Mouse (Mus musculus) large intestine, adult 2 months (tissue): ENCODE measurements at regions not wholly inside any gene's neighbourhood (a gene's known extent, or its start where the extent isn't known, plus 50 kb on each side); places are given as distances from the start of the nearest gene placed in this dataset.

Source experiments
- DNase-seq: peaks from one replicate; pipeline ENCODE4 v3.0.0-alpha.2; 2012; ENCODE audit warnings: low read depth, low spot score
- WGBS: fragments of 180-500 bp; shearing (Covaris S2); methylation state at CpG from one replicate; pipeline ENCODE4 v1.1.7; 2018; 5-methylcytosine and 5-hydroxymethylcytosine counted together

DNA sequence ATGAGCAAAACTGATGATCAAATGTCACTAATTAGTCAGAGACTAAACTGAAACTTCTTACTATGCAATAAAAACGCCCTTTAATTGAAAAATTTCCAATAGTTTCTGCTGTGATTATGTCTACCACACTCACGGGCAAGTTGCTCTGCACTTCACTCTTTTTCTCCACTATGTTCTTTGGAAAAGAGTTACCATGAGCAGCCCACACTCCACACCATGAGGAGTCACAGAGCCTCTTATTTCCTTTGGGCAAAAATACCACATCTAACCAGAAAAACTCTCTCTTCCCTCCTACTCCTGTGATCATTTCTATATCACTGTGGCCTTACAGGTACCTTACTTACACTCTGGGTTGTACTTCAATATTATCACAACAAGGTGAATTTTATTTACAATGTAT lies 174.7 kb downstream of the Gm11361 start:
- no peak for DNase-seq
- WGBS = 74% methylated on average over 2 of the region's 2 CpGs

DNA sequence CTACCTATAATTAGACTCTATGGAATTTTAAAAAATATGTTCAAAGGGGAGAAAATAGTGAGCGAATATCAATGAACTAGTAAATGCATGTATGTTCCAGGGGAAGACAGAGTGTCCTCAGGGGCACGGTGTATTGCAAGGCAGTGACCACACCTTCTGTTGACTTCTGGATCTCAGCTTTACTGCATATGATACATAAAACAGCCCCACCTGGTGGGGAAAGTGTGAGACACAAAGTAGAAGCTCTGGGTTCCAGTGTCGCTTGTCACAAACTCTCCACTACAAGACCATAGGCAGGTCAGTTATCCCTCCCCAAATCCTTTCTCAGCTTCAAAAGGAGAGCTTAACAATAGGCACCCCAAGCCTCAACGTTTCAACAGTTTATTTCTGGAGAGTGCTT lies 168.8 kb downstream of the Gm11361 start:
- DNase-seq = no peak
- 69% methylated on average over 4 of the region's 4 CpGs for WGBS

DNA sequence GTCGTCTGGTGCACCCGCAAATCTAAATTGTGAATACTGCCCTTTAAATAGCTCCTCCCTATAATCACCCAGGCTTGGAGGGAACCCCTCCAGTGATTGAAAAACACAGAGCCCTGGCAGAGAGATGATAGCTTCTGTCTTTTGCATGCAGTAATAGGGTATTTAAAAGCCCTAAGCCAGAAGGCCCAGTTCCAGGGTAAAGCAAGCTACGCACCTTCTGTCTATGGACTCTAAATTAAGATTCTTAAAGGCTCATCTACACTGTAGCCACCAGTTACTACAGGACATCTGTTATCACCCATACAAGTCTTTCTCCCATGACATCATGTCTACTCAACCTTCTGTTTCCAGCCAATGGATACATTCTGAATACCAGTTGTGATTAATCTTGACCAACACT lies 167.8 kb downstream of the Gm11361 start:
- WGBS = 33% methylated on average over 3 of the region's 3 CpGs
- DNase-seq = no peak

DNA sequence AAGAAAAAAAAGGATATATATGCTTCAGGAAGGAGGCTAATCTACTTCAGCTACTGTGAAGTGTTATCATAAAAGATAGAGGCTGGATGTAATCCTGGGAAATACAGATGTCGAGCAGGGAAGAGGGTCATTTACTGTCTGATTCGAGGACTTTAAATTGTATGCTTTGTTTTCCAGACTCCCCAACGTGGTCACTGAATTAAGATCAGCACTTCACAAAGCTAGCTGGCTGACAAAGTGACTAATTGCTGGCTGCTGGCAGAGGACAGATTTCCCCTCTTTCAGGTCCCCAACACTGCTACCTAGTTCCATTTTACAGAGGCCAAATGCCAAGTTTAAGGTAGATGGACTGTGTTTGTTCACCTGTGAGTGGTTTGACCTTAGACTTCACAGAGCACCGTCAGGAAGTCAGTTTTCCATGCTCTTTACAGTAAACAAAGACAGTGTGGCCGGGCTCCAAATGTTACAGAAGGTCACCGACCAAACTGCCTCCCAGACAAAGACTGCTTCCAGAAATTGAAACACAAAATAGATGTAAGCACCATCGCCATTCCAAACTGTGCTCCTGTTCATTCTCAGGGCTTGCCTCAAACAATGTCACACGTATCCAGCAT lies 167.2 kb downstream of the Gm11361 start:
- no peak for DNase-seq
- WGBS = 10% methylated on average over 8 of the region's 8 CpGs

DNA sequence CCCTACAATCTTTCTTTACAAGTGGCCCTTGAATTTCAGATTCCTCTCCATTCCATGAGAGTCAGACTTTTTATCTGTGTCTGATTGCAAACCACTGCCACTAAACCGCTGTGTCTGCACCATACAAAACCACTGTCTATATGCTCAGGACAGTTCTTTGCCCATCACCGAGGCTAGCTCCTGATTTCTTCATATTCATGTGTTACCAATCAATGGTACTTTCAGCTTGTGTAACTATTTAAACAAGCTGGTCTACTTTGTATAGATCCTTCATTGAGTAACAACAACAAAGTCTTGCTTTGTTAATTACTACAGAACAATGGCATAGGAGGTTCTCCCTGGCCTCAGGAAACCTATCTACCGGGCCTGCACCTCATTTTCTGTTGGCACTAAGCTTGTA lies 164.0 kb downstream of the Gm11361 start:
- WGBS = 91% methylated on average over 3 of the region's 3 CpGs
- DNase-seq = no peak

DNA sequence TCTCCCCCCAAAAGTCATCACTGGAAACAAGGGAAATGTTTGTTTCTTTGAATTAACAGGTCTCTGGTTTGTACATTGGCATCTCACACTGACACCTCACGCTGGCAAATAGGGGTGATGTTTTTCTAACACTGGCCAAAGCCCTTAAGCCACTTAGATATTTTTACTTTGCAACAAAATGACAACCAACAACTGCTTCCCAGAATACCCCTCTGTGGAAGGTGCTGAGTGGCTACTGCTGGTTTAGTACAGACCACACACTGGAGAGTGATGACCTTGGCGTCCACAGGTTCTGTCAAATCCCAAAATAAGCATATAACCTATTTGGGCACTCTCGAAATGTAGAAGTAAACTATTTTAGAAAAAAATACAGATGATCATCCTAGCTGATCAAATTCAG lies 163.3 kb downstream of the Gm11361 start:
- WGBS = 89% methylated on average over 3 of the region's 3 CpGs
- DNase-seq = no peak

DNA sequence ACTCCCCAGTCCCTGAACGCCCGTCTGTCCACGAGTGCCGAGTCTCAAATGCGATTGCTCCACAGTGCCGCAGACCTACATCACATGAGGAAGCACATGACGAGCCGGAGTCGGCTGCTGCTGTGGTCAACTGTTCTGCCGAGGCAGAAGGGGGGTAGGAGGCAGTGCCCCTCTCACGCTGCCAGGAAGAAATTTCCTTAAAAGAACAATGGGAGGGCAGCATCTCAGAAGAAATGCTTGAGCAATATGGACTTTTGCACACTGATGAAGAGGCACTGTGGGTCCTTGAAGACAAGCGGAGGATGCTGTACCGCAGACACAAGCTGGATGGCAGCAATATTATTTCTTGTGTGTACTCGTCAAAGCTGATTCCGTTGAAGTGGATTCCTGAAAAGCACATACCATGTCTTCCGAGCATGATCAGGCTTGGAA lies 162.6 kb downstream of the Gm11361 start:
- DNase-seq = no peak
- WGBS = 66% methylated on average over 16 of the region's 16 CpGs

DNA sequence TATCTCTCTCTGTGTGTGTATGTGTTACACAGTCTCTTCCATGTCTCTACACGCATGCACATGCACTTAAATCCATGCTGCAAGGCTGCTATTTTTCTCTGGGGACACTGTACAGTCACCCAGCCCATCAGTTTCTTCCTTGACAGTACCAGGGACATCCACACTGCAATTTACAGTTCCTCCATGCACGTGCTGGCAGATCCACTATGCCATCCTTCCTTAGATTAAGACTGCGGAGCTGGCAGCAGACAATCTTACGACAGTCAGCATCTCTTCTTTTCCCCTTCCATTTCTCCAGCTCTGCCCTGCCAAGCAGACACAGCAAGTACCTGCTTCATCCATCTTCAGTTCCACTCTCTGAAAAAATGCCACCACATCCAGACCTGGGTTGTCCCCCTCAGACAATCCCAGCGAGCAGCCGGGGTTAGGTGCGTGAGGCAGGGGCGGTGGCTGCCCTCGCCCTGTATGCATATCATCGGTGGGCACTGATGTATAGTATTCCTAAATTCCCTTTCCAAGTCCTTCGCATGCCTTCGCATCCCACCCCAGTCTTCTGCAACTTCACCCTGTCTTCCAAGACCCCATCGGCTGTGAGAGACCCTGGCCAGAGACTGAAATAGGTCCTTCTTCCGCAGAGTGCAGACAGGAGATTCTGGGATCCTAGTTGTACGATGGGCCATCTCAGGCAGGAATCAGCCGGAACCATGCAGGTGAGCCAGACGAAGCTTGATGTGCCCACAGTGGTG lies 161.8 kb downstream of the Gm11361 start:
- 88% methylated on average over 17 of the region's 17 CpGs for WGBS
- no peak for DNase-seq

DNA sequence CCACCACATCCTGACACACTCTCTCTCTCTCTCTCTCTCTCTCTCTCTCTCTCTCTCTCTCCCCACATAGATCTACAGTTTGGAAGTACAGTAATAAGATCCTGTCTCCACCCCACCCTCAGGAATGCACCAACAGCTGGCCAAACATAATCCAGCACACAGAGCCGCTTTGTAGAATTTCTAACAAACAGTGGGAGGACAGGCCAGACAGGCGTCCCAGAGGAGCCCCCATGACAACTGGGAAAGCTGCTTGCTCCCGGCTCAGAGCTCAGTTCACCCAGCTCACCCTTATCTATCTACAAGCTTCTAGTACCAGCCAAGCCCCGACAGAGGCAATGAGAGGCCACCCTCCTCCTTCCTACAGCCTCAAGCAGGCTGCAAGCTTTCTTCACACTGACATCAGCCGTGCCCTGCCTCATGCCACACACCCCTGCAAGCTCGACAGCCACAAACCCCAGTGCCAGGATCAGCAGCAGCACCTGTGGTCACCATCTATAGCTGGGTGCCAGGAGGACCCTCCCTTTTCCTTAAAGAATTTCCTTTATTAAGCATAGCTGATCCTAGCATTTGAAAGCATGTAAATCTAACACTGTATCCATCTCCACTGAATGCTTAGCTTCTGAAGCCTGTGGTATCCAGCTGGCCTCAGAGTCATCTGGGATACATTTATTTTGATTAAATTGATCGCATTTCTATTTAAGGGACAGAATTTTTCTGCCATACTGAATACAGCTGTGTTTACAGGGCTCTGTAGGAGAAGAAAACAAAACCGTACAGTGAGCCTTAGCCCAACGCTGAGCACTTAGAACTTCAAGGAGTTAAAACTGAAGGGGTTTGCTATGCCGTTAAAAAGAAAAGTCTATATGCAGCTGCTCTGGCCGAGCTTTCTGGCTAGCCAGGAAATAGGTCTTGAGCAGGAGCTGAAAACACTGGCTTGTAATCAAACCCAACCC lies 160.9 kb downstream of the Gm11361 start:
- no peak for DNase-seq
- 13% methylated on average over 11 of the region's 11 CpGs for WGBS

DNA sequence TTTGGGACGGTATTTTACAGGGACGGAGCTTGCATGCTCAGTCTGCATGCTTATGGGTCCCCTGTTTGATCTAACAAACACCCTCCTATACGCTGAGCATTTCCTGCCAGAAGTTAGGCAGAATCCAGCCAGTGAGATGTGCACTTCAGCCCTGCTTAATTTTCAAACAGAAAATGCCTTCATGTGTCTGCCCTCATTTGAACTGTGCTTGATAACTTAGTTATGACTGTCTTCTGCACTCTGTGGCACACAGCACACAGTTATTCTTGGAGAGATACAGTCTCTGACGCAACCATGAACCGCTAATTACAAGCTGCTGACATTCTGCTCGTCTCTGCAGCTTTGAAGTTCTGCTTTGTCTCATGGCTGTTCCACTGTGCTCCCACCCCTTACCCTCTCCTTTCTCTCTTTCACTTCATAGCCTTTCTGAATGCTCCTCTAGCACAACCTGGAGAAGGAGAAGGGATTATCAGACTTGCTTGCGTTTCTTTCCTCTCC lies 160.2 kb downstream of the Gm11361 start:
- 5% methylated on average over 7 of the region's 7 CpGs for WGBS
- no peak for DNase-seq

DNA sequence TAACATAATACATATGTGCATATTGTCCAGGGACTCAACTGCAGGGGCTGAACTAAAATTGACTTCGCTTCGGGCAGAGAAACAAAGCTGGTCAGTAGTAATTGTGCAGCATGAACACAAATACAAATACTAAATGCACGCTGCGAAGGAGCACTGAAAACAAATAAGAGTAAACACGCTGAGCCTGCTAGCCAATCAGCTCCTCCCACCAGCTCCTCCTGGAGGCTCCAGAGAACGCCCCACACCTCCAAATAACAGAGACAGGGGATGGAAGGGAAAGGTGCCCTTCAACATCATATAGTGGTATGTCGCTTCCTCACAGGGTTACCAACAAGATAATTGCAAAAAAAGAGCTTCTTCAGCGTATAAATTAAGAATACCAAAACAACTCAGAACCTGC lies 159.6 kb downstream of the Gm11361 start:
- WGBS = 34% methylated on average over 8 of the region's 8 CpGs

DNA sequence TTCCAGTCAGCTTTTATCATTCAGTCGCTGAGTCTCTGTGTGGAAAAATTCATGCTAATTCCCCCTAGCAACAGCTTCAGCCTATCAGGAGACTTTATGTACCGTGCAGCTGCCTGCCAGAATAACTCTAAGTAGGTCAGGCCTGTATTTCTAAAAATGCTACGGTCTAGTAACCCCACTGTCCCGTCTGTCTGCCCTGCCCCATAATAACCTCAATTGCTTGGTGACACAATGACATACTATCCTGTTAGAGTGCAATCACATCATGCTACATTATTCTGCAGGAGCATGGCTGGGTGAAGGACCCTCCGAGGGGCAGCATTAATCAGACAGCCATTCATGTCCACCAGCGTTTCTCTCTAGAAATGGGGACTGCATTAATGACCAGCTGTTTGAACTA lies 158.9 kb downstream of the Gm11361 start:
- 40% methylated on average over 6 of the region's 6 CpGs for WGBS
- DNase-seq = no peak

More for the DNA sequence above, 159.6 kb downstream of the Gm11361 start:
- DNase-seq = no peak

DNA sequence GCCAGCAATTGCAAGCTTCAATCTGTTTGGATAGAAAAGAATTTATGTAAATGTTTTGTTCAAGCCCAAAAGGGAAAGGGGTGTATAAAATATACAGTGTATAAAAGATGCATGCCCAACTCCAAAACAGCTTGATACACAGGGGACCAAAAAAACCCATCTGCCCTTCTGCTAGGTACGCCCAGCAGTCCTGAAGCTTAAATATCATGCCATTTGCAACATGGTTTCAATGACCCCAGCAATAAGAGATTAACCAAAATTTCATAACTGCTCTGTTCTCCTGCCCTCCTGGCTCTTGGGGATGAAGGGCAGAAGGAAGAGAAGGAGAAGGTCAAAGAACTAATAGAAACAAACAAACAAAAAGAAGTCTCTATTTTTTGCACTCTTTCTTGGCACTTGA lies 158.4 kb downstream of the Gm11361 start:
- WGBS = 80% methylated on average over 1 of the region's 1 CpGs
- no peak for DNase-seq

DNA sequence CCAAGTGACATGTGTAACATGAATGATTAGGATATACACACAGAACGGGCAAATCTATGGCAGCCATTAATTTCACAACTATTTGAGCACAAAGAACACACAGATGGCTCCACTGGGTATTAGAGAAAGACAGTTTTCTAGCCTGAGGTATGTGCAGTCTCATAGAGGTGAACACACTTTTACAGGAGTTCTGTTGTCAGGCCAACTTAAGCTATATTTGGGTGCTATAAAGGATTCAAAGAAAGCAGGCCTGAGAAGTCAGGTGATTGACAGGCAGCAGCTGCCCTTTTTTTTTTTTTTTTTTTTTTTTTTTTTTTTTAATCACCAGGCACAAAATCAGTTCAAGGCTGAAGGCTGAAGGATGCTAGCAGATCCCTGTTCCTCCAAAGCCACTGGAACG lies 153.0 kb downstream of the Gm11361 start:
- no peak for DNase-seq
- WGBS = 78% methylated on average over 2 of the region's 2 CpGs

DNA sequence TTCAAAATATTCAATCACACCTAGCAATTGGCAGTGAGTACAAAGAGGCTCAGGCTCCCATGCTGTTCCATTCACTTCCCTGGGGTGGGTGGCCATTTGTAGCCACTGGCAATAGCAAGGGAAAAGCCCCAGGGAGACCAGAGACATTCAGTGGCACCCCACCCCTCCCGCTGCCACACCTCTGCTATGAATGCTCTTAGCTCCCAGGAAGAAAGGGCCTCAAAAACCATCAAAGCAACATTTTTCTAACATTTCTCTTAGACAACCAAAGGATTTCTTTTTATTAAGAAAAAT lies 152.2 kb downstream of the Gm11361 start:
- DNase-seq = no peak
- 100% methylated on average over 1 of the region's 1 CpGs for WGBS

DNA sequence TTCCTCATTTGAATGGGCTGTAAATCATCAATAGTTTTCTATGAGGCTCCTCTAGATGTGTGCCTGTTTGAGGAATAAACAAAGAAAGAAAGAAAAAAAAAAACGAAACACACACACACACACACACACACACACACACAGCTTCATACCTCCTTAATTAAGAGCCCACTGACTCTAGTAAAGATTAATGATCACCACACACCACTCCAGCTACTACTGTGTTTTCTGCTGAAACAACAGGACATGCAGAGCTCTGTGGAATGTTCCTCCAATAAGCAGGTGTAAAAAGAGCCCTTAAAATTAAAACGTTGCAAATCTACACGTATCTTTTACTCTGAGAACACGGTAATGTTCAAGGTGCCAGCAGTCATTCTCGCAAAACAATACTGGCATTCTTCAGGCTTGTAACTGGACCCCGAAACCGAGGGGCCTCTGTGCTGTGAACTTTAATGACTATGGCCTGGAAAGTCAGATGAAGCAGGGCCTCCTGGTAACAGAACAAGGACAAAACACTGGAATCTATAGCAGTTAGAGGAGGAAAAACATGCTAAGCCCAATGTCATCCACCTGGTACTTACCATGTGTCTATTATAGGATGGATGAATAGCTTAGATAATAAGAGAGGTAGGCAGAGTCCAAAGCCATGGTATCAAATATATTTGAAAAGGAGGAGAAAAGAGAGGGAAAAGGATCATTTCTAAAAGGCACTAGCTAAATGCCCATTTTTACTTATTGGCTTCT lies 151.7 kb downstream of the Gm11361 start:
- DNase-seq = no peak
- 45% methylated on average over 7 of the region's 7 CpGs for WGBS

DNA sequence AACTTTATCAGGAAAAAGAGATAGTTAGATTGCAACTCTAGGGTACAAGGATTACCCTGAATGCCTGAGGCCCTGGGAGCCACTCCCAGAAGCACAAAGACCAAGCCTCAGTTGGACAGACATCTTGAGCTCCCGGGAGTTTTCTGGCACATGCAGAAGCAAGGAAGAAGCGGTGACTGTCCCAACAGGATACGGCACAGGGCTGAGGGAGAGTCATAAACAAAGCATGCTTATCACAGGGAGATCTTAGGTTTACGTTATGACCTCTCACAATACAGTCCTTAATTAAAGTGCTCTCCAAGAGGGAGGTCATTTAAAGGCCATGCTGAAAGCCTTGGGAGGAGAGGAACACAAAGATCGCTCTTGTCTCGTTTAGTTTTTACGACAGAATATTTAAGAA lies 143.1 kb downstream of the Gm11361 start:
- no peak for DNase-seq
- WGBS = 16% methylated on average over 7 of the region's 7 CpGs
